Mouse (Mus musculus) hematopoietic stem cell, adult 5-6 weeks (primary cell): Measurements from ENCODE around the gene Mettl3. TPM values are rescaled to one million over a fixed set of nuclear protein-coding genes. Genes with fewer than 3 reads are reported as not detected.

Experiments used
- ATAC-seq, 2 experiments: fragments of 125-278 bp in 1 of 2; replicated peaks in 1 of 2; 2 replicates each; pipeline ENCODE4 v1.8.0; 2016 to 2017; ENCODE audit warnings: inconsistent platforms in 2 of 2, mild to moderate bottlenecking in 2 of 2, moderate number of reproducible peaks in 2 of 2, low read depth in 1 of 2, moderate TSS enrichment in 1 of 2; ENCODE audit not compliant: low FRiP score in 2 of 2, poor library complexity in 2 of 2, severe bottlenecking in 2 of 2, insufficient read depth in 1 of 2, low TSS enrichment in 1 of 2
- total RNA-seq: library from RNA; stranded (forward); fragments of 172-1452, 232-1000 nt; gene quantifications from 2 replicates; pipeline ENCODE4 v1.2.3, GENCODE M21; 2017

Gene Mettl3
- total RNA-seq = 60.1 and 97.6 TPM in 2 replicates

DNA sequence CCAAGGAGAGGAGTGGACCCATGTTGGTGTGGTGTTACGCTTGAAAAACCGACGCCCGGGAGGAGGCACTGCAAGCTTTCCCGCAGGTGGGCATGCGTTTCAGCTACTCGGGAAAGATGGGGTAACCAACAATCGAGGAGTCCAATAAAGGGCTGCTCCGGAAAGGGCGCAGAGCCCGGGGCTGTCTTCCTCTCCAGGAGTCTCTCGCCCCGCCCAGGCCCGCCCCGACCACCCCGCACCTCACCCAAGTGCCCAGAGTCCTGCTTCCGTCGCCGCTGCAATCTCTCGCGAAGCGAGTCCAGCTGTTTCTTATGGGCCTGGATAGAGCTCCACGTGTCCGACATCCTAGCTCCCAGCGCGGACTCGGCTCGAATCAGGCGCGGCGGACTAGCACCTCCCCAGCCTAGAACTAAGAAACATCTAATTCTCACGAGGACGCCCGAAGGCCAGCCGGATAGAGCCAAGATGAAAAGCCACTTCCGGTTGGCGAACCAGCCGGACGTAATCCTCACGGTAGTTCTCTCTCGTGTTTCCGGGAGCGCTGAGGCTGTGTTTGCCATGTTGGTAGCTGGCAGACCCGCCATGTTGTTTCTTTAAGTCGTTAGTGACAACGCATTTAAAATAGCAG is at the start of gene Mettl3:
Gene Mettl3 (minus strand): TSS at position 485 of the 628 bp plus-strand sequence.
- peak; percentile 95 to 96 for ATAC-seq

GRCm38 (mm10) chr14:52339512-52339852 is 34.6 kb upstream of the Mettl3 start:
- ATAC-seq = no peak

DNA sequence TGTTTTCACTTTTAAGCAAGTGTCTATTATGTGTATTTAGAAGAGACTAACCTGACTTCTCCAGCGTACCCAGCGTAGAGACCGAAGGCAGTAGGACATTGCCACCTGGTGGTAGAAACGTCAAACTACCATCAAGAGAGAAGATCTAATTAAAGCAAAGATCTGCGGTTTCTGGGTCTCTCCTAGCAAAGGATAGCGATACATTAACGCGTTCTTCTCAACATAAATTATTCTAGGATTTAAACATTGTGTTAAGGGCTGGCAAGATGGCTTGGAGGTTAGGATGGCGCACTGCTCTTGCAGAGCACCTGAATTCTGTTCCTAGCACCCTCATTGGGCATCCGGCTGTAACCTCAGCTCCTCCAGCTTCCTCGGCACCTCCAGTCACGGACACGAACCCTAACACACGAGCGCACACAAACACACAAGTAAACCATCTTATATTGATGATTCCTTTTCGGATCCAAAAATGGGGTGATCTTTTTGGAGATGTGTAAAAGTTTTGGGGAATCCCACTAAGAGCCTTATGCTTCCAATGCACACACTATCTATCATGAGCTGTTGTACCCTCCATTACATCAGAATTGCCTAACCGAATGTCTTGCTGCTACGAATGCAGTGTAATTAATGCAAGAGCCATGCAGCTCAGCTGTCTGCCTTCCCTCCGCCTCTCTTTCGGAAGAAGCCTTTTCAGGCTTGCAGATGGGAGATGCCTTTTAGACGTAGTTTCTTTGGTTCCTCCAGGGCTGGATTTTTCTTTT is 34.0 kb upstream of the Mettl3 start:
- ATAC-seq = peak; percentile 74 to 76

- no peak for ATAC-seq
Observed at GRCm38 (mm10) chr14:52332171-52332570, 27.2 kb upstream of the Mettl3 start.

- ATAC-seq = no peak
Observed at GRCm38 (mm10) chr14:52331069-52331750, 26.3 kb upstream of the Mettl3 start.

- ATAC-seq = no peak
Observed at GRCm38 (mm10) chr14:52327910-52328812, 23.2 kb upstream of the Mettl3 start, which contains the start of gene Sall2. Gene Sall2 (minus strand): TSS chr14:52328762.

DNA sequence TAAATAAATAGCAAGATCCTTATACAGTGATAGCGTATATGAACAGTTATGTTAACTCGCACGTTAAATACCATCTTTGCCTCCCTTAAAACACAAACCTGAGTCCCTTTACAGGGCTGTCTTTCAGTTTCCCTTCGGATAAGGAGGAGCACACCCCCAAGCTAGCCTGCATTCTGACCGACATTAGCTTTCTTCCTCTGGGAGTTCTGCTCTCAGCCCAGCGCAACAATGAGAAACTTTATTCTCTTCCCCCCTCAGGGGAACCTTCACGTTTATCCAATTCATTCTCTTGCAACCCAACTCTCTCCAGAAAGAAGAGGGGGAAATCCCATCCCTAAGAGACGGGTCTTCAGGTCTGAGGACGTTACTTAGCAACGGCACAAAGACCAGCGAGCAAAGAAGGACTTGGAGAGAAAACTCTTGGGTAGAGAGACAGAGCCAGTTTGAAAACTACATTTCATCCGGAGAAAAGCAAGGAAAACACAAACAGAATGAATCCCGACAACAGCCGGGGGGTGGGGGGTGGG is 22.5 kb upstream of the Mettl3 start:
- no peak for ATAC-seq

DNA sequence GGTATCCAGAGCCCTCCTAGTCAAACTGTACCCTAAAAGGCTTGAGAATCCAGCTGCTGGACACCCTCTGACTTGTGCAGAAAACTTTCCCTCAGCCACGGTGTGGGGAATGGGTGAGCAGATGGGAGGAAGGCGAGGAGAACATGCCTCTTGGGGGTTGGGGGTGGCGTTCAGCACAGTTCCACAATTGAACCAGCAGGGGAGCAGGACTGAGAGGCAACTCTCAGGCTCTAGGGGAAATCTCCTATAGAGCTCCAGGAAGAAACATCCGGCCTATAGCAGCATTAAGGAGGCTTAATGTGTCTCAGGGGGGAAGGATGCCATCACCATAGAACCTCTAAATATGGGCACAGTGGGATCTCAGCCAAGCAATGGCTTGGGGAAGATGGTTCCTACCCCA is 21.0 kb upstream of the Mettl3 start:
- ATAC-seq = peak in 1 of 2 experiments; percentile 56; a peak in 1 of 4 replicates

GRCm38 (mm10) chr14:52319361-52319760 is 14.4 kb upstream of the Mettl3 start:
- no peak for ATAC-seq

GRCm38 (mm10) chr14:52316441-52317225 is 11.7 kb upstream of the Mettl3 start:
- ATAC-seq = no peak; a peak in 1 of 4 replicates

DNA sequence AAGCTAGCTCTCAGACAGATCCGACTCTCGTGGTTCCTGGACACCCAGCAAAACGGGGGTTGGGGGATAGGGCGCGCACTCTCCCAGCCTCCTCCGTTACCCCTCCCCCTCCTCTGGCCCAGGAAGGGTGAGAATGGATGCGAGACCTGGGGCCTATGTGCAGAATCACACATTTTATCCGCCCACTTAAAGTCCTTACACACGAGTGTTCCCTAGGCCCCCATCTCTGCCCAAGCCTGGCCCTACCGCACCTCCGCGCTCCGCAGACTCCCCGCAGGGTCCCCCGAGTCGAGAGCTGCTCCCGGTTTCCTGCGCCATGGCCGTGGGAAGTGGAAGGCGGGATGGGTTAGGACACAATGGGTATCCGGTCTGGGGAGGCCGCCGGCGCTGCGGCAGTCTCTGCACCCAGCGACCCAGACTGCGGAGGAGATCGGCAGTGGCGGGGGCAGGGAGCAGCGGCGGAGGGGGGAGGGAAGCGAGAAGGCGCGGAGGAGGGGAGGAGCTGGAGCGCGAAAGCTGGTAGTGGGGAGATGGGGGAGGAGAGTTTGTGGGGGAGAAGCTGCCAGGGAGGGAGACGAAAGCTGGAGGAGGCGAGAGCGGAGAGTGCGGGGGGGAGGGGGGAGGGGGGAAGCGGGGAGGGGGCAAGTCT is 11.0 kb upstream of the Mettl3 start:
- peak; percentile 40 to 51; a peak in 3 of 4 replicates for ATAC-seq

- ATAC-seq = no peak
Observed at GRCm38 (mm10) chr14:52315283-52315780, 10.4 kb upstream of the Mettl3 start.

DNA sequence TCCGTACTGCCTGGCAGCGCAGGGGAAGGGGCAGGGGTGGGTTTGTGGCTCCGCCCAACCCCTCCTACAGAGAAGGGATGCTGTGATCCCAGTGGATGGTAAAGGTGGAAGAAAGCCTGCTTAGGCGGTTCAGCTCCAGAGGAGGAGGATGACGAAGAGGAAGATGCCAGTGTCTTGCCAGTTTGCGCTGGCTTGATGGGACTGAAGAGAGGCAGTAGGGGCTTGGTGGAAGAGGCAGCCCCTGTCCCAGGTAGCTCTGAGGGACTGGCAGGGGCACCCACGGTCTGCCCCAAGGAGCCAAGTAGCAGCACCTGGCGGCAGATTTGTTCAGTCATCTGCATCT is 9.9 kb upstream of the Mettl3 start:
- ATAC-seq = no peak

GRCm38 (mm10) chr14:52313931-52314807 is 9.2 kb upstream of the Mettl3 start:
- peak in 1 of 2 experiments; percentile 47; a peak in 1 of 4 replicates for ATAC-seq

DNA sequence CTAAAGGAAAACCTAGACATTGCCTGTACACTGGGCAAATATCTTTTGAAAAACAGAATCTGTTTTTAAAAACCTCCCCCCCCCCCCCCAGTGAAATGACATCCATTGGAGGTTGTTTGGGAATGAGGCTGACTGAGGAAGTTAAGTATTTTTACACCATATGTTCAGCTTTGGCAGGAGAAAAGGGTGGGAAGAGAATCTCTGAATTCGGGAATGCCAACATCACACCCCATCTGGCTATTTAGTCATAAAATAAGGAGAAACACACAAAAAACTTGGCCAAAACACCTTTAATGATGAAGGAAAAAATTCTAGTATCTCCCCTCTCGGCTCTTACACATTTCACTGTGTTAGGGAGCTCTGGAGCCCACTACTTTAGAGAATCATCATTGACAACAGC is 6.0 kb upstream of the Mettl3 start:
- ATAC-seq = no peak
